Mouse (Mus musculus): ENCODE measurements at regions not wholly inside any gene's neighbourhood (a gene's known extent, or its start where the extent isn't known, plus 50 kb on each side); places are given as distances from the start of the nearest gene placed in this dataset.

DNA sequence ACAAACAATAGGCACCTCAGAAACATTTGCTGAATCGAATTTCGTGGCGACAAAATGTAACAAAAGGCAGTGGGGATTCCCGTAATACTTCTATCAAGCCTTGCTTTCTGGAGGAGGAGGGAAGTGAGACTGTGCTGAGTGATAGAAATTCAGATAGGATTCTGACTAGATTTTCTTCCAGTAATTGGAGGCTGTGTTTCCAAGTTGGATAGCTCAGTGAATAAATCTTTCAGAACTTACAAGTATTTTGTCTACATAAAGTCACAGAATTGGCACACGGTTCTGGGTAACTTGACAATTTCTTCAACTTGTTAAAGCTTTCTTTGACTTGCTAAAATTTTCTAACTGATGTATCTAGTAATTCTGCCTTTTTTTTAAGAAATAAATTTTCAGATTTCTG, 239.4 kb upstream of the Thsd7b start:
- Histone ChIP-seq H3K4me2 (ENCODE audit: low read depth) (no peak overlapping the region), H3K36me3 (ENCODE audit: control insufficient read depth, insufficient read depth) (no peaks in the 10 kb centered on the region), H3K4me3 (no peak overlapping the region), H3K27me3 (ENCODE audit: control insufficient read depth, insufficient read depth, insufficient read length) (no peaks in the 10 kb centered on the region), H3K79me2 (ENCODE audit: control insufficient read depth, insufficient read depth) (no peaks in the 10 kb centered on the region), H3ac (ENCODE audit: control insufficient read depth, insufficient read length) (no peak overlapping the region)
- TF ChIP-seq POLR2AphosphoS2 (IDR thresholded peaks at IDR 0.05; ENCODE audit: insufficient read length, low read depth) (no peak), SRF (IDR thresholded peaks at IDR 0.05; ENCODE audit: control insufficient read depth, insufficient read length, low read depth) (no peak), POLR2A (IDR thresholded peaks at IDR 0.05; ENCODE audit: insufficient read length, low read depth) (no peak), CEBPB (IDR thresholded peaks at IDR 0.05; ENCODE audit: insufficient read depth, poor library complexity, severe bottlenecking) (no peak), REST (IDR thresholded peaks at IDR 0.05; ENCODE audit: insufficient read depth, insufficient read length) (no peak), E2F4 (IDR thresholded peaks at IDR 0.05; ENCODE audit: insufficient read depth) (no peak), TCF3 (IDR thresholded peaks at IDR 0.05; ENCODE audit: insufficient read length, low read depth) (no peak), TCF12 (IDR thresholded peaks at IDR 0.05; ENCODE audit: insufficient read depth, poor library complexity, severe bottlenecking) (no peak)

DNA sequence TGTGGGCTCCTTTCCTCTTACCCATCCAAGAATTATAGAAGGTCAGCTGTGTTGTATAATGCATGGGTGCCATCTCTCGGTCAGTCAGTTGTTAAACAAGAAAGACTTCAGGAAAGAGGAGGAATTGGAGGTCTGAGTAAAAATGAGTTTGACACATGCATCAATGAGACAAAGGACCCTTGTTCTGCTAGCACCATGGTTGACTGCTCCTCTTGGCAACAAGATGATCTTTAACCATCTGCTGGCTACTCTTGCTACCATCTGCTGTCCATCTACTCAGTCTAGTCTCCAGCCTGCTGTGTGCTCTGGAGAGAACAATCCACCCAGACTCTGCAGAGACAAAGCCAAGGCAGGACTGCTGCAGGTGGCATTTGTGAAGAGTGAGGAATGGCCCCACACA, 267.2 kb upstream of the Thsd7b start:
- Histone ChIP-seq H3K79me2 (ENCODE audit: control insufficient read depth, insufficient read depth) (no peaks in the 10 kb centered on the region), H3ac (ENCODE audit: control insufficient read depth, insufficient read length) (no peak overlapping the region), H3K36me3 (ENCODE audit: control insufficient read depth, insufficient read depth) (no peaks in the 10 kb centered on the region), H3K4me2 (ENCODE audit: low read depth) (no peak overlapping the region), H3K4me3 (no peak overlapping the region), H3K27me3 (ENCODE audit: control insufficient read depth, insufficient read depth, insufficient read length) (no peaks in the 10 kb centered on the region)
- no peak for TF ChIP-seq REST (IDR thresholded peaks at IDR 0.05; ENCODE audit: insufficient read depth, insufficient read length)
- no peak for TF ChIP-seq MYOG (IDR thresholded peaks at IDR 0.05; ENCODE audit: control insufficient read depth in 1 of 3, insufficient read depth in 1 of 3, insufficient read length in 2 of 3, low read depth in 2 of 3)
- TF ChIP-seq POLR2AphosphoS2 (IDR thresholded peaks at IDR 0.05; ENCODE audit: insufficient read length, low read depth), result no peak
- no peak for TF ChIP-seq CEBPB (IDR thresholded peaks at IDR 0.05; ENCODE audit: insufficient read depth, poor library complexity, severe bottlenecking)
- TF ChIP-seq USF1 (IDR thresholded peaks at IDR 0.05; ENCODE audit: low read depth), result no peak
- TF ChIP-seq MYOD1 (IDR thresholded peaks at IDR 0.05; ENCODE audit: control insufficient read depth in 1 of 3, insufficient read length in 2 of 3, low read depth in 2 of 3), result no peak
- TF ChIP-seq TCF3 (IDR thresholded peaks at IDR 0.05; ENCODE audit: insufficient read length, low read depth), result no peak
- no peak for TF ChIP-seq MAX (IDR thresholded peaks at IDR 0.05; ENCODE audit: low read depth)
- TF ChIP-seq SRF (IDR thresholded peaks at IDR 0.05; ENCODE audit: control insufficient read depth, insufficient read length, low read depth), result no peak
- no peak for TF ChIP-seq E2F4 (IDR thresholded peaks at IDR 0.05; ENCODE audit: insufficient read depth)
- TF ChIP-seq POLR2A (IDR thresholded peaks at IDR 0.05; ENCODE audit: insufficient read length, low read depth), result no peak
- no peak for TF ChIP-seq TCF12 (IDR thresholded peaks at IDR 0.05; ENCODE audit: insufficient read depth, poor library complexity, severe bottlenecking)

DNA sequence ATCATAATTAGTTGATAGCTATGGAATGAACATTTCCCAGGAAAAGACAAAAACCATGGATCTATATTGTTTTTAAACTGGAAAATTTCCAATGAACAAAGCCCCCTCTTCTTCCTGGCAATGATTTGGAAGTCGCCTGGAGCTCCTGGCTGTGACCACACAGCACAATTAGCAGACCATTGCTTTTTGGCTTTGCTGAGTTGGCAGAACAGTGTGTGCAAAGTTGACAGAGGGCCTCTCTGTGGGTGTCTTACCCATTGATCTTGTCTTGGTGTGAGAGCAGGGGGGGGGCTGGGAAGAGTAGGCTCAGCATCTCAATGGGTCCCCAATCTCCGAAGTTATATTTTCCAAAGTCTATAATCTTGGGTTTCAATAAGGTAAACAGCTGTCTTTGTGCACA, 270.8 kb upstream of the Thsd7b start:
- Histone ChIP-seq H3K79me2 (ENCODE audit: control insufficient read depth, insufficient read depth) (no peaks in the 10 kb centered on the region), H3K36me3 (ENCODE audit: control insufficient read depth, insufficient read depth) (no peaks in the 10 kb centered on the region), H3ac (ENCODE audit: control insufficient read depth, insufficient read length) (no peak overlapping the region), H3K4me2 (ENCODE audit: low read depth) (no peak overlapping the region), H3K27me3 (ENCODE audit: control insufficient read depth, insufficient read depth, insufficient read length) (no peaks in the 10 kb centered on the region), H3K4me3 (no peak overlapping the region)
- TF ChIP-seq MAX (IDR thresholded peaks at IDR 0.05; ENCODE audit: low read depth) (no peak), CEBPB (IDR thresholded peaks at IDR 0.05; ENCODE audit: insufficient read depth, poor library complexity, severe bottlenecking) (no peak), USF1 (IDR thresholded peaks at IDR 0.05; ENCODE audit: low read depth) (no peak), POLR2A (IDR thresholded peaks at IDR 0.05; ENCODE audit: insufficient read length, low read depth) (no peak), REST (IDR thresholded peaks at IDR 0.05; ENCODE audit: insufficient read depth, insufficient read length) (no peak), POLR2AphosphoS2 (IDR thresholded peaks at IDR 0.05; ENCODE audit: insufficient read length, low read depth) (no peak), TCF12 (IDR thresholded peaks at IDR 0.05; ENCODE audit: insufficient read depth, poor library complexity, severe bottlenecking) (no peak), MYOG (IDR thresholded peaks at IDR 0.05; ENCODE audit: control insufficient read depth in 1 of 3, insufficient read depth in 1 of 3, insufficient read length in 2 of 3, low read depth in 2 of 3) (no peak), E2F4 (IDR thresholded peaks at IDR 0.05; ENCODE audit: insufficient read depth) (no peak), MYOD1 (IDR thresholded peaks at IDR 0.05; ENCODE audit: control insufficient read depth in 1 of 3, insufficient read length in 2 of 3, low read depth in 2 of 3) (no peak), SRF (IDR thresholded peaks at IDR 0.05; ENCODE audit: control insufficient read depth, insufficient read length, low read depth) (no peak), TCF3 (IDR thresholded peaks at IDR 0.05; ENCODE audit: insufficient read length, low read depth) (no peak)

DNA sequence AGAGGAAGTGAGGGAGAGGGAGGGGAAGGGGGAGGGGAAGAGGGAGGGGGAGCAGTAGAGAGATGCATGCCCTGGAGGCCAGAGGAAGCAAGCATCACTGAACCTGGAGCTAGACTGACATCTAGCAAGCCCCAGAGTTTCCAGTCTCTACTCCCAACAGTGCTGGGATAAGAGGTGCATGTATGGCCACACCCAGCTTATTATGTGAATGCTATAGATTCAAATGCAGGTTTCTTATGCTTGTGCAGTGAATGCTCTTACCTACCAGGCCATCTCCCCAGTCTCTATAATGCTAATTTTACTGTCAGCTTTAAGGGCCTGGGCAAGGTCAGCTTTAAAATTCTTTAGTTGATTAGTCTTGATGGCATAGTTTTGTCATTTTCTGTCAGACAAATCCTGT, 271.3 kb upstream of the Thsd7b start:
- Histone ChIP-seq H3K4me2 (ENCODE audit: low read depth) (no peak overlapping the region), H3K4me3 (no peak overlapping the region), H3K27me3 (ENCODE audit: control insufficient read depth, insufficient read depth, insufficient read length) (no peaks in the 10 kb centered on the region), H3ac (ENCODE audit: control insufficient read depth, insufficient read length) (no peak overlapping the region), H3K36me3 (ENCODE audit: control insufficient read depth, insufficient read depth) (no peaks in the 10 kb centered on the region), H3K79me2 (ENCODE audit: control insufficient read depth, insufficient read depth) (no peaks in the 10 kb centered on the region)
- no peak for TF ChIP-seq TCF3 (IDR thresholded peaks at IDR 0.05; ENCODE audit: insufficient read length, low read depth)
- TF ChIP-seq E2F4 (IDR thresholded peaks at IDR 0.05; ENCODE audit: insufficient read depth), result no peak
- TF ChIP-seq TCF12 (IDR thresholded peaks at IDR 0.05; ENCODE audit: insufficient read depth, poor library complexity, severe bottlenecking), result no peak

DNA sequence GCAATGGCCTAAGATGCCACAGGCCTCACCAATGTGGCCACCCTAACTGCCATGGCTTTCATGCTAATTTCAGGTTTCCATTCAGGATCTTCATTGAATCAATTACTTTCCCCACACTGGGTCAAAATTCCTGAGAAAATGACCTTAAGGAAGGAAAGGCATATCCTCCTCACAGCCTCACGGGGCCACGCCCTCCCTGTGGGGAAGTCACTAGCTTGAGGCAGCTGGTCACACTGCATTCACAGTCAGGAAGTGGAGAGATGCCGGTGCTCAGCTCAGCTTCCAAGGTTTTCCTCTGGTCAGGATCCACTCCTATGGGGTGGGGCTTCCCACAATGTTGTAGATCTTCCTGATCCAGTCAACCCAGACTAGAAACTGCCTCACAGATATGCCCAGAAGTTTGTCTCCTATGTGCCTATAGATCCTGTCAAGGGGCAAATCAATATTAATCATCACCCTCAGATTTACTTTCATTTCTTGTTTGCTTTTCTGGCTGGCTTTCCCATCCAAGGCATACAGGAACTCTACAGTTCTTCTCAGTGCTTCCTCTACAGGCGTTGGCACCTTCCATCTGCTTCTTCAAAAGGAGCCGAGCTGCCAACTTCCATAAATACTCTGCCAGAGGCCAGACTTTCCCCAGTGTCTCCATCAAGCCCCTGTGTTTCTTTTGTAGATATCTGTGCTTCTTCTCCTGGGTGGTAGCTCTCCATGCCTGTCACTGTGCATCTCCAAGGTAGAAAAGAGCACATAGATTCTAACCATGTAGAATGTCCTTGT, 273.2 kb upstream of the Thsd7b start:
- no peaks in the 10 kb centered on the region for H3K27me3 ChIP-seq (ENCODE audit: control insufficient read depth, insufficient read depth, insufficient read length)

More for the DNA sequence above, 273.2 kb upstream of the Thsd7b start:
- TF ChIP-seq MYOD1 (IDR thresholded peaks at IDR 0.05; ENCODE audit: control insufficient read depth in 1 of 3, insufficient read length in 2 of 3, low read depth in 2 of 3), result no peak
- no peak for TF ChIP-seq SRF (IDR thresholded peaks at IDR 0.05; ENCODE audit: control insufficient read depth, insufficient read length, low read depth)
- no peak for TF ChIP-seq CEBPB (IDR thresholded peaks at IDR 0.05; ENCODE audit: insufficient read depth, poor library complexity, severe bottlenecking)
- no peak for TF ChIP-seq REST (IDR thresholded peaks at IDR 0.05; ENCODE audit: insufficient read depth, insufficient read length)
- H3K4me3 ChIP-seq, result no peak overlapping the region
- no peak overlapping the region for H3ac ChIP-seq (ENCODE audit: control insufficient read depth, insufficient read length)
- no peaks in the 10 kb centered on the region for H3K79me2 ChIP-seq (ENCODE audit: control insufficient read depth, insufficient read depth)
- H3K4me2 ChIP-seq (ENCODE audit: low read depth), result no peak overlapping the region
- H3K36me3 ChIP-seq (ENCODE audit: control insufficient read depth, insufficient read depth), result no peaks in the 10 kb centered on the region

All from myocyte (in vitro differentiated cells).